Comparison of ENCODE assay signal across 11 mouse cellular contexts in genomic region chr1:120016240-120016639, GRCm38 (mm10). TPM values are rescaled to one million over a fixed set of nuclear protein-coding genes. Genes with fewer than 3 reads are reported as not detected.
DNase-seq lines count a peak whose midpoint lies in the region; ATAC-seq and TF ChIP-seq lines count a peak whose summit lies in the region.
"Had no signal": no experiment of that assay in that cellular context is flagged by ENCODE, and none has a peak within 500 bp of the region (broad histone marks: within the 10 kb centered on the region; RNA-seq: fewer than 3 reads in every experiment).

No protein-coding gene starts in this region.

- H3K27me3 ChIP-seq in liver, adult 2 months (ENCODE audit: control insufficient read depth, insufficient read depth, low read length): no peaks in the 10 kb centered on the region
- no peaks in the 10 kb centered on the region for H3K27me3 ChIP-seq in liver, embryonic 11.5 days (replicated peaks; ENCODE audit: control insufficient read depth, insufficient read depth, low read length)
- H3K27me3 ChIP-seq in forebrain, embryonic 10.5 days (ENCODE audit: poor library complexity, severe bottlenecking): 0 out of 2 replicates have a peak, but pooled peaks cover 10% of the 10 kb centered on the region
- H3K27me3 ChIP-seq: embryonic facial prominence, embryonic 13.5 days had no signal

- peak; percentile 16; the same call in 1 of the 2 replicates for TF ChIP-seq CTCF in liver, adult 2 months (IDR thresholded peaks at IDR 0.05; ENCODE audit: low read depth, low read length)
- peak; percentile 23; the same call in 1 of the 2 replicates for TF ChIP-seq CTCF in bone marrow macrophage, adult 2 months (IDR thresholded peaks at IDR 0.05; ENCODE audit: low read depth, low read length)

- WGBS in liver, adult 2 months: 91% methylated on average over 2 of the region's 2 CpGs
- 79% methylated on average over 2 of the region's 2 CpGs for WGBS in liver, embryonic 11.5 days
- 77% methylated on average over 2 of the region's 2 CpGs for WGBS in forebrain, embryonic 10.5 days

- H3K36me3 ChIP-seq in liver, adult 2 months (ENCODE audit: control insufficient read depth, insufficient read depth, low read length): no peaks in the 10 kb centered on the region
- no peaks in the 10 kb centered on the region for H3K36me3 ChIP-seq in liver, embryonic 11.5 days (ENCODE audit: control insufficient read depth, insufficient read depth, low read length)
- no peaks in the 10 kb centered on the region for H3K36me3 ChIP-seq in forebrain, embryonic 10.5 days (replicated peaks)
- H3K36me3 ChIP-seq: embryonic facial prominence, embryonic 13.5 days had no signal

- H3K27ac ChIP-seq in liver, adult 2 months (replicated peaks; ENCODE audit: insufficient read depth, low read depth, low read length): no peak overlapping the region
- no peak overlapping the region for H3K27ac ChIP-seq in liver, embryonic 11.5 days (ENCODE audit: low read depth, low read length)
- H3K27ac ChIP-seq in bone marrow macrophage, adult 2 months (ENCODE audit: insufficient read depth, low read depth, low read length): no peak overlapping the region
- H3K27ac ChIP-seq in forebrain, embryonic 10.5 days: no peak overlapping the region
- H3K27ac ChIP-seq: embryonic facial prominence, embryonic 13.5 days had no signal

- no peak for TF ChIP-seq POLR2A in liver, adult 2 months (IDR thresholded peaks at IDR 0.05; ENCODE audit: extremely low read depth, insufficient read depth, low read length)
- TF ChIP-seq POLR2A in bone marrow macrophage, adult 2 months (IDR thresholded peaks at IDR 0.05; ENCODE audit: borderline replicate concordance, low read depth, low read length): no peak

- H3K9me3 ChIP-seq in liver, embryonic 11.5 days (ENCODE audit: control insufficient read depth, low read length): no peaks in the 10 kb centered on the region
- no peaks in the 10 kb centered on the region for H3K9me3 ChIP-seq in forebrain, embryonic 10.5 days
- H3K9me3 ChIP-seq: embryonic facial prominence, embryonic 13.5 days had no signal

- no peak overlapping the region for H3K4me3 ChIP-seq in liver, adult 2 months (ENCODE audit: insufficient read depth, low read depth, low read length)
- no peak overlapping the region for H3K4me3 ChIP-seq in liver, embryonic 11.5 days (ENCODE audit: low read depth, low read length)
- H3K4me3 ChIP-seq in bone marrow macrophage, adult 2 months (ENCODE audit: insufficient read depth, low read length): no peak overlapping the region
- H3K4me3 ChIP-seq in forebrain, embryonic 10.5 days: no peak overlapping the region
- H3K4me3 ChIP-seq: embryonic facial prominence, embryonic 13.5 days had no signal

- peak; percentile 33 for DNase-seq in liver, adult 2 months (ENCODE audit: extremely low read depth, low read depth, low spot score)
- DNase-seq in liver, embryonic 11.5 days (ENCODE audit: low spot score): no peak
- DNase-seq in ES-CJ7 (ENCODE audit: low read depth, low spot score): peak; percentile 55
- DNase-seq in kidney, postnatal 25 days: peak; percentile 55 to 59
- DNase-seq in adrenal gland, adult 18-20 months (ENCODE audit: low spot score in 2 of 2): no peak
- no peak for DNase-seq in forebrain, embryonic 10.5 days (ENCODE audit: extremely low spot score, low spot score)
- DNase-seq: heart, postnatal 14 days; midbrain, embryonic 14.5 days; thymus, postnatal 36 days had no signal

- H3K9ac ChIP-seq in liver, adult 2 months (ENCODE audit: low read depth, low read length): no peak overlapping the region
- no peak overlapping the region for H3K9ac ChIP-seq in liver, embryonic 11.5 days (ENCODE audit: low read depth, low read length)
- H3K9ac ChIP-seq: embryonic facial prominence, embryonic 13.5 days had no signal

- H3K79me2 ChIP-seq in liver, adult 2 months (ENCODE audit: control insufficient read depth, insufficient read depth, low read length): no peaks in the 10 kb centered on the region

- ATAC-seq in liver, embryonic 11.5 days (replicated peaks; ENCODE audit: low FRiP score): no peak

- no peaks in the 10 kb centered on the region for H3K4me1 ChIP-seq in liver, adult 2 months (ENCODE audit: control insufficient read depth, insufficient read depth, low read length)
- no peaks in the 10 kb centered on the region for H3K4me1 ChIP-seq in liver, embryonic 11.5 days (replicated peaks; ENCODE audit: control insufficient read depth, insufficient read depth, low read length)
- H3K4me1 ChIP-seq in bone marrow macrophage, adult 2 months (ENCODE audit: control insufficient read depth, insufficient read depth, low read length): peaks cover 12% of the 10 kb centered on the region
- peaks cover 18% of the 10 kb centered on the region for H3K4me1 ChIP-seq in forebrain, embryonic 10.5 days
- H3K4me1 ChIP-seq: embryonic facial prominence, embryonic 13.5 days had no signal

- H3K4me2 ChIP-seq in liver, embryonic 11.5 days: no peak overlapping the region
- H3K4me2 ChIP-seq: embryonic facial prominence, embryonic 13.5 days had no signal

RNA-seq across cellular contexts. Expression of gene Sctr, which starts 9.5 kb away (rescaled TPM):
- total RNA-seq in liver, adult 2 months (2014; rRNA removed): not detected in 2 replicates
- polyA plus RNA-seq in liver, adult 2 months (2012; rRNA removed): 0.04 TPM in 1 of 2 replicates, not detected in the other
- polyA plus RNA-seq in liver, embryonic 11.5 days (2014; fragmentation: Nextera tagmentation; extraction: Ambion mirVana): not detected in 2 replicates
- polyA plus RNA-seq in bone marrow macrophage, adult 2 months (2012; ENCODE audit: insufficient read depth, insufficient read length, missing spikeins): not detected in 2 replicates
- total RNA-seq in adrenal gland, adult 18-20 months (2021): 1 to 10 TPM; 7.3 to 9.5 TPM
- polyA plus RNA-seq in forebrain, embryonic 10.5 days (2016; fragmentation: Nextera tagmentation; extraction: Ambion mirVana): 0.16 and 0.17 TPM in 2 replicates
- polyA plus RNA-seq: embryonic facial prominence, embryonic 13.5 days had no signal

RNA-seq across cellular contexts. Expression of gene Cfap221, which starts 19.2 kb away (rescaled TPM):
- not detected in 2 replicates for total RNA-seq in liver, adult 2 months (2014; rRNA removed)
- not detected in 2 replicates for polyA plus RNA-seq in liver, adult 2 months (2012; rRNA removed)
- polyA plus RNA-seq in liver, embryonic 11.5 days (2014; fragmentation: Nextera tagmentation; extraction: Ambion mirVana): 0.29 TPM in 1 of 2 replicates, not detected in the other
- polyA plus RNA-seq in bone marrow macrophage, adult 2 months (2012; ENCODE audit: insufficient read depth, insufficient read length, missing spikeins): not detected in 2 replicates
- not detected for total RNA-seq in adrenal gland, adult 18-20 months (2021)
- 0.16 TPM in 1 of 2 replicates, not detected in the other for polyA plus RNA-seq in forebrain, embryonic 10.5 days (2016; fragmentation: Nextera tagmentation; extraction: Ambion mirVana)
- total RNA-seq: heart, postnatal 14 days had no signal
- polyA plus RNA-seq: embryonic facial prominence, embryonic 13.5 days had no signal

RNA-seq across cellular contexts. Expression of gene Tmem37, which starts 57.6 kb away (rescaled TPM):
- total RNA-seq in liver, adult 2 months (2014; rRNA removed): 64.9 and 96.5 TPM in 2 replicates
- 172 and 299 TPM in 2 replicates for polyA plus RNA-seq in liver, adult 2 months (2012; rRNA removed)
- 39.7 and 40.7 TPM in 2 replicates for polyA plus RNA-seq in liver, embryonic 11.5 days (2014; fragmentation: Nextera tagmentation; extraction: Ambion mirVana)
- 71.5 and 83.0 TPM in 2 replicates for polyA plus RNA-seq in bone marrow macrophage, adult 2 months (2012; ENCODE audit: insufficient read depth, insufficient read length, missing spikeins)
- 10 to 100 TPM in 1 of 2 experiments, 1 to 10 TPM in 1; 8.3 to 26.7 TPM for total RNA-seq in adrenal gland, adult 18-20 months (2021)
- polyA plus RNA-seq in forebrain, embryonic 10.5 days (2016; fragmentation: Nextera tagmentation; extraction: Ambion mirVana): 6.7 TPM in 2 replicates

Comparison
In these comparisons a context has a peak if more than half of its experiments do, and no peak if none do; other contexts are left out.
1. DNase-seq: peak in liver, adult 2 months (single experiment), ES-CJ7 (single experiment) and kidney, postnatal 25 days (2 of 2); none in liver, embryonic 11.5 days (single experiment), adrenal gland, adult 18-20 months (0 of 2) and forebrain, embryonic 10.5 days (single experiment).